Mouse (Mus musculus) forebrain, postnatal 0 days (tissue): ENCODE measurements around the gene Grn. TPM values are rescaled to one million over a fixed set of nuclear protein-coding genes. Genes with fewer than 3 reads are reported as not detected.

ENCODE experiments used
- ATAC-seq: fragments of 200-750 bp; cut with Nextera tagmentation; 2 replicates; pipeline ENCODE4 v1.8.0; 2017; ENCODE audit warnings: mild to moderate bottlenecking, moderate library complexity
- DNase-seq: peaks from one replicate; pipeline ENCODE4 v3.0.0-alpha.2; 2015
- H3K27ac ChIP-seq: fragments of 300-500 bp; sonication (generic); 2 replicates; pipeline ENCODE4 v1.5.1; 2014; ENCODE audit warnings: low read depth, mild to moderate bottlenecking, antibody characterized with exemption, low read length, moderate library complexity, mixed read lengths
- H3K27me3 ChIP-seq: fragments of 300-500 bp; sonication (generic); 2 replicates; pipeline ENCODE4 v1.6.1; 2014; ENCODE audit warnings: mild to moderate bottlenecking, low read length, mixed read lengths; ENCODE audit not compliant: insufficient read depth
- H3K36me3 ChIP-seq: fragments of 300-500 bp; sonication (generic); 2 replicates; pipeline ENCODE4 v1.6.1; 2014; ENCODE audit warnings: mild to moderate bottlenecking, moderate library complexity; ENCODE audit not compliant: insufficient read depth
- H3K4me1 ChIP-seq: fragments of 300-500 bp; sonication (generic); 2 replicates; pipeline ENCODE4 v1.6.1; 2014; ENCODE audit warnings: antibody characterized with exemption; ENCODE audit not compliant: insufficient read depth
- H3K4me2 ChIP-seq: fragments of 300-500 bp; sonication (generic); 2 replicates; pipeline ENCODE4 v1.6.1; 2014; ENCODE audit warnings: low read depth, mild to moderate bottlenecking, moderate library complexity
- H3K4me3 ChIP-seq: fragments of 300-500 bp; sonication (generic); 2 replicates; pipeline ENCODE4 v1.5.1; 2014; ENCODE audit warnings: low read depth, low read length, mixed read lengths
- H3K9ac ChIP-seq: fragments of 300-500 bp; sonication (generic); 2 replicates; pipeline ENCODE4 v1.6.1; 2014; ENCODE audit warnings: mild to moderate bottlenecking
- H3K9me3 ChIP-seq: fragments of 300-500 bp; sonication (generic); 2 replicates; pipeline ENCODE4 v1.6.1; 2016; ENCODE audit warnings: low read length
- CTCF ChIP-seq: sonication (generic); IDR thresholded peaks from 2 replicates; pipeline ENCODE4 v1.5.1; 2016; ENCODE audit warnings: antibody characterized with exemption, control low read depth, low read depth
- WGBS: fragments of 180-500 bp; shearing (Covaris S2); extraction: QIAGEN DNeasy Blood & Tissue Kit; methylation state at CpG from one replicate; pipeline ENCODE4 v1.1.7; 2014; 5-methylcytosine and 5-hydroxymethylcytosine counted together
- microRNA-seq, 2 experiments: library from miRNA; unstranded; fragments of <30 nt; microRNA quantifications; one replicate each; pipeline ENCODE4; 2016
- polyA plus RNA-seq: library from polyadenylated mRNA; unstranded; fragments of >200 nt; fragmentation: Nextera tagmentation; extraction: Ambion mirVana; gene quantifications from 2 replicates; pipeline ENCODE4 v1.2.1, GENCODE M21; 2015
- total RNA-seq: library from RNA; depleted of rRNA; stranded (reverse); fragments of >200 nt; gene quantifications from 2 replicates; pipeline ENCODE4 v1.2.3, GENCODE M21; 2014; rRNA removed

The Grn gene
- total and polyA plus RNA-seq, 2 experiments from 2014 or later = 66.2 to 86.6 TPM

DNA sequence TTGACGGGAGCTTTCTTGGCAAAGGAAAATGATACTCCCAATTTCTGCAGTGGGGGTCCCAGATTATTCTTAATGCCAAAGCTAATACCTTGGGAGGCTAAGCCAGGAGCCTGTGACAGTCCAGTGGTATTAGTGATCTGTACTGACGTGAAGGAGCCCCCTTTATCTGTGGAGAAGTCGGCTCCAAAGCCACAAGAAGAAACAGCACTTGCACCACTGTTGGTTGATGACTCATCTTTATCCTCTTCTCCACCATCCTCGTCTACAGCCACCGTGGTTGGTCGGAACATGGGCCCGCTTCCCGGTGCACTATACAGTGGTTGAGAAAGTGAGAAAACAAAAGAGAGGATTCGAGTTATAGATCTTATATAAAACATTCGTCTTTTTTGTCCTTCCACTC lies 51.7 kb downstream of the Grn start:
- peaks cover 59% of the 10 kb centered on the region for H3K36me3 ChIP-seq
- no peaks in the 10 kb centered on the region for H3K27me3 ChIP-seq
- no peak for DNase-seq
- no peak for ATAC-seq
- H3K9me3 ChIP-seq = no peaks in the 10 kb centered on the region
- no peak for TF ChIP-seq CTCF
- no peak overlapping the region for H3K4me3 ChIP-seq
- no peak overlapping the region for H3K27ac ChIP-seq
- H3K9ac ChIP-seq = no peak overlapping the region
- no peak overlapping the region for H3K4me2 ChIP-seq
- WGBS = 92% methylated on average over 10 of the region's 10 CpGs
- no peaks in the 10 kb centered on the region for H3K4me1 ChIP-seq

Small RNA genes lying within 50 kb of the gene (microRNA-seq; reads per million reads assigned to microRNA genes)
- gene Mir6930 = 0 to 0.12 reads per million in 2 experiments

Other genes with a start within 250 kb of the Grn start
- gene Lsm12, start 245.0 kb upstream of the Grn start, total RNA-seq = 76.7 and 86.4 TPM in 2 replicates
- gene Lsm12, start 245.0 kb upstream of the Grn start, polyA plus RNA-seq = 145 and 154 TPM in 2 replicates
- 27.3 and 32.1 TPM in 2 replicates for gene G6pc3, start 240.7 kb upstream of the Grn start, total RNA-seq
- 27.4 and 32.0 TPM in 2 replicates for gene G6pc3, start 240.7 kb upstream of the Grn start, polyA plus RNA-seq
- gene Hdac5, start 200.1 kb upstream of the Grn start, total RNA-seq = 170 and 209 TPM in 2 replicates
- 67.1 and 69.4 TPM in 2 replicates for gene Hdac5, start 200.1 kb upstream of the Grn start, polyA plus RNA-seq
- gene BC030867, start 181.4 kb upstream of the Grn start, total RNA-seq = 0.62 and 1.0 TPM in 2 replicates
- gene BC030867, start 181.4 kb upstream of the Grn start, polyA plus RNA-seq = 1.5 and 1.6 TPM in 2 replicates
- gene Asb16, start 161.6 kb upstream of the Grn start, total RNA-seq = 0.54 and 1.4 TPM in 2 replicates
- 0.11 TPM in 1 of 2 replicates, not detected in the other for gene Asb16, start 161.6 kb upstream of the Grn start, polyA plus RNA-seq
- 72.5 and 77.4 TPM in 2 replicates for gene Tmub2, start 145.4 kb upstream of the Grn start, total RNA-seq
- gene Tmub2, start 145.4 kb upstream of the Grn start, polyA plus RNA-seq = 63.0 and 67.0 TPM in 2 replicates
- gene Atxn7l3, start 133.7 kb upstream of the Grn start, total RNA-seq = 162 and 167 TPM in 2 replicates
- 24.3 and 26.2 TPM in 2 replicates for gene Atxn7l3, start 133.7 kb upstream of the Grn start, polyA plus RNA-seq
- 94.3 and 109 TPM in 2 replicates for gene Ubtf, start 110.6 kb upstream of the Grn start, total RNA-seq
- gene Ubtf, start 110.6 kb upstream of the Grn start, polyA plus RNA-seq = 73.2 and 78.7 TPM in 2 replicates
- gene Slc4a1, start 64.1 kb upstream of the Grn start, total RNA-seq = 0.24 and 1.2 TPM in 2 replicates
- gene Slc4a1, start 64.1 kb upstream of the Grn start, polyA plus RNA-seq = 0.50 and 0.68 TPM in 2 replicates
- 306 and 418 TPM in 2 replicates for gene Rundc3a, start 36.9 kb upstream of the Grn start, total RNA-seq
- 118 and 121 TPM in 2 replicates for gene Rundc3a, start 36.9 kb upstream of the Grn start, polyA plus RNA-seq
- 96.3 and 114 TPM in 2 replicates for gene Slc25a39, start 22.4 kb upstream of the Grn start, total RNA-seq
- 120 and 129 TPM in 2 replicates for gene Slc25a39, start 22.4 kb upstream of the Grn start, polyA plus RNA-seq
- gene Fam171a2, start 17.4 kb downstream of the Grn start, total RNA-seq = 351 and 361 TPM in 2 replicates
- gene Fam171a2, start 17.4 kb downstream of the Grn start, polyA plus RNA-seq = 26.2 and 26.9 TPM in 2 replicates
- 2.2 and 3.7 TPM in 2 replicates for gene Itga2b, start 39.8 kb downstream of the Grn start, total RNA-seq
- gene Itga2b, start 39.8 kb downstream of the Grn start, polyA plus RNA-seq = 8.7 and 12.4 TPM in 2 replicates
- 29.5 and 31.1 TPM in 2 replicates for gene Gpatch8, start 126.1 kb downstream of the Grn start, total RNA-seq
- 25.2 and 45.5 TPM in 2 replicates for gene Gpatch8, start 126.1 kb downstream of the Grn start, polyA plus RNA-seq
- gene Gm11627, start 149.1 kb downstream of the Grn start, total RNA-seq = 2.6 and 5.5 TPM in 2 replicates
- gene Gm11627, start 149.1 kb downstream of the Grn start, polyA plus RNA-seq = 3.7 and 5.9 TPM in 2 replicates
- 12.0 and 15.2 TPM in 2 replicates for gene Fzd2, start 174.1 kb downstream of the Grn start, total RNA-seq
- gene Fzd2, start 174.1 kb downstream of the Grn start, polyA plus RNA-seq = 4.5 and 4.6 TPM in 2 replicates
- not detected in 2 replicates for gene Meioc, start 233.4 kb downstream of the Grn start, total RNA-seq
- gene Meioc, start 233.4 kb downstream of the Grn start, polyA plus RNA-seq = 0.08 and 0.10 TPM in 2 replicates